In the genomic region with DNA sequence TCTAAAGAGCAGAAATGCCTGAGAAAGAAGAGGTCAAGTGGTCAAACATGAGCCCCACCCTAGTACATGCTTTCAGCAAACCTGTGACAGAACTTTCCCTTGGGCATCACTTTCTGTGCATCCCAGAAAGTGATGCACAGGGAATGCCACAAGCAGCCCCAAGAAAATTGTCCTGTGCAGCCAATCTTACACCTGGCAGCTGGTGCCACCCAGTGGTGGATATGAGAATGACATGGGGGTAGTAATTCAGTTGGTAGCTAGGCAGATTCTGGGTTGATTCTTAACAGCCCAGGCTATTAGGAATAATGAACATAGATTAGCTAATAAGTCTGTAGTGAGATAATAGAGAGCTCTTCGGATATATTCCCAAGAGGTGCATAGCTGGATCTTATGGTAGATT, we compare ENCODE assay signal across 8 mouse cellular contexts.
DNase-seq lines count a peak whose midpoint lies in the region; ATAC-seq lines count a peak whose summit lies in the region.

No protein-coding gene starts in this region.

- 5% methylated on average over 1 of the region's 1 CpGs for WGBS in heart, embryonic 12.5 days
- 11% methylated on average over 1 of the region's 1 CpGs for WGBS in embryonic facial prominence, embryonic 10.5 days

- no peaks in the 10 kb centered on the region for H3K27me3 ChIP-seq in heart, embryonic 12.5 days (replicated peaks)
- no peaks in the 10 kb centered on the region for H3K27me3 ChIP-seq in embryonic facial prominence, embryonic 10.5 days (replicated peaks; ENCODE audit: low read depth, poor library complexity, severe bottlenecking)

- intact Hi-C loops in heart, postnatal 14 days (cut with DNase I): loop anchor here (1.0 to 10.0 kb wide), 4 partner anchors 45 to 609 kb away; a partner anchor contains a TSS

- no peak overlapping the region for H3K27ac ChIP-seq in heart, embryonic 12.5 days (ENCODE audit: poor library complexity, severe bottlenecking)
- no peak overlapping the region for H3K27ac ChIP-seq in embryonic facial prominence, embryonic 10.5 days (replicated peaks)

- no peak overlapping the region for H3K4me2 ChIP-seq in heart, embryonic 12.5 days

- no peaks in the 10 kb centered on the region for H3K36me3 ChIP-seq in heart, embryonic 12.5 days
- H3K36me3 ChIP-seq in embryonic facial prominence, embryonic 10.5 days (replicated peaks): no peaks in the 10 kb centered on the region

- H3K9ac ChIP-seq in heart, embryonic 12.5 days: no peak overlapping the region

- no peak overlapping the region for H3K4me3 ChIP-seq in heart, embryonic 12.5 days
- H3K4me3 ChIP-seq in embryonic facial prominence, embryonic 10.5 days: no peak overlapping the region

- no peak for ATAC-seq in heart, embryonic 12.5 days (ENCODE audit: insufficient number of reproducible peaks, low FRiP score)

- peak; percentile 94 for DNase-seq in heart, adult 11 months
- DNase-seq in adrenal gland, postnatal 36 days: peak; percentile 51 to 75
- peak; percentile 72 for DNase-seq in embryonic facial prominence, embryonic 10.5 days (ENCODE audit: low spot score)
- DNase-seq in heart, postnatal 14 days: peak; percentile 77 to 86
- DNase-seq in layer of hippocampus, postnatal 36 days: peak; percentile 64 to 82
- peak; percentile 74 for DNase-seq in mesoderm, embryonic 11.5 days (ENCODE audit: low read depth, low spot score)
- DNase-seq in spleen, postnatal 4 days (ENCODE audit: low spot score in 2 of 2): peak; percentile 40 to 73

- peaks cover 15% of the 10 kb centered on the region for H3K4me1 ChIP-seq in heart, embryonic 12.5 days (replicated peaks)
- no peaks in the 10 kb centered on the region for H3K4me1 ChIP-seq in embryonic facial prominence, embryonic 10.5 days

- H3K9me3 ChIP-seq in heart, embryonic 12.5 days (replicated peaks): no peaks in the 10 kb centered on the region
- peaks cover 7% of the 10 kb centered on the region; the same call in 1 of the 2 replicates for H3K9me3 ChIP-seq in embryonic facial prominence, embryonic 10.5 days
